Mouse (Mus musculus): Measurements from ENCODE around the gene Hoxa7. TPM values are rescaled to one million over a fixed set of nuclear protein-coding genes. Genes with fewer than 3 reads are reported as not detected.

The Hoxa7 gene
- total RNA-seq, 1 experiment, result 0.89 TPM

DNA sequence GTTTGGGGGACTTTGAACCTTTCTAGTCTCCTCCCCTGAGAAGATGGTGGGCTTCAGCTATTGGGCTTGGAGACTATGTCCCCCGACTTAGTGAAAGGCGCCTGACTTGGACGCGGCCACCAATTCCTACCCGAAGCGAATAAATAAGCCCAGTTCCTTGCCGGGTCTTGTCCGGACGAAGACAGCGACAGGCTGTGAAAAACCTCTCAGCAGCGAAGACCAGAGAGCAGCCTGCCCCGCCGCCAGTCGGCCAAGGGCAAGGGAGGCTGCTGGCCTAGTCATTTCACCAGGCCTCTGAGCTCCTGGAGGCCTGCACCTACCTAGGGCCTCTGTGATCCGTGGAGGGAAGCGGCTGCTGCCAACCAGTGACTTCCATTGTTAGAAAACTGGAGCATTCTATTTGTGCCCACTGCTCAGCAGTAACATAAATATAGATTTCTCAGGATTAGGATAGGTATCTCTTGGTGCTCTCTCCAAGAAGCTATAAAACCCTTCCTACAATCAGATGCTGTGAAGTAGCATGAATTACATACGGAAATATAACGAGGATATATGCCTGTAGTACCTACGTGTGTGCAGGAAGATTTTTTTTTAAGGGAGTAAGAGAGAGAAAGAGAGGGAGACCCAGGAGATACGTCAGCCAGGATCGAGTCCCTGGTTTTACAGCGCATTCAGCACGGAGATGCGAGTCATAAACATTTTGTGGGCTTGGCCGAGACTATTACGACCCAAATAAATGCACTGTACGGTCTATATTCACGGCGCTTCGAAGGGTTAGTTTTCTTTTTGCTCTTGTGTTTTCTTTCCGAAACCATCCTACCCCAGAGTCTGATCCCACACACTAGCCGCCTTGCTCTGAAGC, 1.4 kb downstream of the Hoxa7 start:
- Histone ChIP-seq H3K4me1 (ENCODE audit: control insufficient read depth in 2 of 2, insufficient read depth in 2 of 2, low read length in 2 of 2, poor library complexity in 1 of 2) (peaks cover 0 to 8% of the 10 kb centered on the region in 2 experiments; a peak in 1 of 4 replicates), H3K9ac (ENCODE audit: insufficient read depth, low read depth, low read length, poor library complexity, severe bottlenecking) (no peak overlapping the region), H3K4me3 (ENCODE audit: insufficient read depth in 1 of 2, low read depth in 1 of 2, low read length in 2 of 2, poor library complexity in 1 of 2, severe bottlenecking in 1 of 2) (no peak overlapping the region), H3K27ac (ENCODE audit: insufficient read depth, low read depth, low read length, poor library complexity, severe bottlenecking) (no peak overlapping the region), H3K36me3 (ENCODE audit: control insufficient read depth, insufficient read depth, low read length, poor library complexity, severe bottlenecking) (no peaks in the 10 kb centered on the region), H3K9me3 (ENCODE audit: control insufficient read depth, insufficient read depth, low read depth, low read length) (no peaks in the 10 kb centered on the region)
- TF ChIP-seq ZNF384 (IDR thresholded peaks at IDR 0.05; ENCODE audit: low read depth, low read length) (no peak), CHD2 (IDR thresholded peaks at IDR 0.05; ENCODE audit: low read depth, low read length) (no peak), MAFK (IDR thresholded peaks at IDR 0.05; ENCODE audit: insufficient read depth, low read depth, low read length) (no peak), ZC3H11A (IDR thresholded peaks at IDR 0.05; ENCODE audit: borderline replicate concordance, low read depth, low read length) (no peak), HCFC1 (IDR thresholded peaks at IDR 0.05; ENCODE audit: borderline replicate concordance, insufficient read depth, low read length) (no peak)
- DNase-seq (ENCODE audit: low read depth, low spot score), result no peak
- in situ Hi-C loops (cut with MboI; ENCODE audit: low sequenced_read_pairs in 2 of 2, unreplicated experiment in 2 of 2), result loop anchor here (10.0 to 25.0 kb wide), 4 partner anchors 55 to 1045 kb away; partner anchors contain the start of gene Hoxa2 (in 2 of the 2)

DNA sequence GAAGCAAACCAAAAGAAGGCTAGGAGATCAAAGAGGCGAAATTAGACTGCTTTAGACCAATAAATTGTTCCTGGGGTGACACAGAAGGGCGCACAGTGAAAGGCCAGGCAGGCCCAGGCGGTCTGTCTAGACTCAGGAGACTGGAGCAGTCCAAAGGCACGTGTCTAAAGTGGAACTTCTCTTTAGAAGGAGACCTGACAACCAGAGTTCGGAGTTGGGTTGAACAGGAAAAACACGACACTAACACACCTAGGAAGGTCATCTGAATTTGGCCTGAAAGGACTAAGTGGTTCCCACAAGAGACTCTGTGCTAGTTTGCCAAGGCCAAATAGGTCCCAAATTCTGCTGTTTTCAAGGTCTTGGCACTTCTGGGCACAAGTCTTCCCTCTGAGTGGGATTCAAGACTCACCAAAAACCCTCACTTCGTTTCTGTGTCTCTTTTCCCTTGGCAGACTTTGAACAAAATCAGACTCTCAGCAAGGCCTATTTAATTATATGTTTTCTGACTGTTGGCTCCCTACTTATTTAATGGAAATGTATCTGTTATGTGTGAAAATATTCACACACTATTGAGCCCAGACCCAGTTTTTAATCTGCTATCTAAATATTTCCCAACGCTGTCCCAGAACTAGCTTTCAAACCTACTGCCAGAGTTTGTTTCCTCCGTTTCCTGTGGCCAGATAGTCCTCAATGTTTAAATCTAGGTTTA, 2.3 kb downstream of the Hoxa7 start:
- H3K4me3 ChIP-seq (ENCODE audit: insufficient read depth in 1 of 2, low read depth in 1 of 2, low read length in 2 of 2, poor library complexity in 1 of 2, severe bottlenecking in 1 of 2), result no peak overlapping the region
- H3K9ac ChIP-seq (ENCODE audit: insufficient read depth, low read depth, low read length, poor library complexity, severe bottlenecking), result no peak overlapping the region
- in situ Hi-C loops (cut with MboI; ENCODE audit: low sequenced_read_pairs in 2 of 2, unreplicated experiment in 2 of 2), result loop anchor here (5.0 to 25.0 kb wide), 2 partner anchors 607 to 1047 kb away; no protein-coding TSS in a partner anchor
- TF ChIP-seq MAFK (IDR thresholded peaks at IDR 0.05; ENCODE audit: insufficient read depth, low read depth, low read length) (no peak), HCFC1 (IDR thresholded peaks at IDR 0.05; ENCODE audit: borderline replicate concordance, insufficient read depth, low read length) (no peak), ZC3H11A (IDR thresholded peaks at IDR 0.05; ENCODE audit: borderline replicate concordance, low read depth, low read length) (no peak), CHD2 (IDR thresholded peaks at IDR 0.05; ENCODE audit: low read depth, low read length) (no peak), ZNF384 (IDR thresholded peaks at IDR 0.05; ENCODE audit: low read depth, low read length) (no peak)
- H3K9me3 ChIP-seq (ENCODE audit: control insufficient read depth, insufficient read depth, low read depth, low read length), result no peaks in the 10 kb centered on the region
- no peak overlapping the region for H3K27ac ChIP-seq (ENCODE audit: insufficient read depth, low read depth, low read length, poor library complexity, severe bottlenecking)
- H3K36me3 ChIP-seq (ENCODE audit: control insufficient read depth, insufficient read depth, low read length, poor library complexity, severe bottlenecking), result no peaks in the 10 kb centered on the region
- DNase-seq (ENCODE audit: low read depth, low spot score), result no peak
- peaks cover 0 to 8% of the 10 kb centered on the region in 2 experiments; a peak in 1 of 4 replicates for H3K4me1 ChIP-seq (ENCODE audit: control insufficient read depth in 2 of 2, insufficient read depth in 2 of 2, low read length in 2 of 2, poor library complexity in 1 of 2)

DNA sequence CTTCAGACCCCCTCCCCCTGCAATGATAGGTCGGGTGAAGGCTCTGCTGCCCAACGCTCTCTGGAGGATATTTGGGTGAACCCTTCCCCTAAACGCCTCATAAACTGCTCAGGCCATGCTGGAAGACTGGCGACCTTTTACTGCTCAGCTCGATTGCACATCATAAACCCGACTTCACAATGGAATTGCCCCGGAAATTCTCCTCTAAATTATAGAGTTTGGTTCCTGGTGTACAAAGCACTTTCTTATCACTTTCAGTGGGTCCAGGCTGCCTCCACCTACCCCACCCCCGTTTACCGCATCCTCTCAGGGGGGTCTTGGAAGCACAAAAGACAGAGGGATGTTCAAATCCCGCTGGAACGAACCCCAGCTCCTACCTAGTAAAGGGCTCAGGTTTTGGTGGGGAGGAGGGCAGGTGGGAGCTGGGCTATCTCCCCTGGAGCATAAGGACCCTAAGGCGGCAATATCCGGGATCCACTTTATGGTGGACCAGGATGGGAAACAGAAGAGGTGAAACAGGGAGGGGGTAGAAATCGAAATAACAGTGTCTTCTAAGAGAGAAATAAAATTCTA, 2.9 kb downstream of the Hoxa7 start:
- in situ Hi-C loops (cut with MboI; ENCODE audit: low sequenced_read_pairs in 2 of 2, unreplicated experiment in 2 of 2), result loop anchor here (5.0 to 25.0 kb wide), 2 partner anchors 606 to 1046 kb away; no protein-coding TSS in a partner anchor
- Histone ChIP-seq H3K9me3 (ENCODE audit: control insufficient read depth, insufficient read depth, low read depth, low read length) (no peaks in the 10 kb centered on the region), H3K4me1 (ENCODE audit: control insufficient read depth in 2 of 2, insufficient read depth in 2 of 2, low read length in 2 of 2, poor library complexity in 1 of 2) (peaks cover 0 to 8% of the 10 kb centered on the region in 2 experiments; a peak in 1 of 4 replicates), H3K27ac (ENCODE audit: insufficient read depth, low read depth, low read length, poor library complexity, severe bottlenecking) (no peak overlapping the region), H3K9ac (ENCODE audit: insufficient read depth, low read depth, low read length, poor library complexity, severe bottlenecking) (no peak overlapping the region), H3K36me3 (ENCODE audit: control insufficient read depth, insufficient read depth, low read length, poor library complexity, severe bottlenecking) (no peaks in the 10 kb centered on the region), H3K4me3 (ENCODE audit: insufficient read depth in 1 of 2, low read depth in 1 of 2, low read length in 2 of 2, poor library complexity in 1 of 2, severe bottlenecking in 1 of 2) (no peak overlapping the region)
- no peak for TF ChIP-seq ZC3H11A (IDR thresholded peaks at IDR 0.05; ENCODE audit: borderline replicate concordance, low read depth, low read length)
- TF ChIP-seq CHD2 (IDR thresholded peaks at IDR 0.05; ENCODE audit: low read depth, low read length), result no peak
- TF ChIP-seq HCFC1 (IDR thresholded peaks at IDR 0.05; ENCODE audit: borderline replicate concordance, insufficient read depth, low read length), result no peak
- TF ChIP-seq MAFK (IDR thresholded peaks at IDR 0.05; ENCODE audit: insufficient read depth, low read depth, low read length), result no peak
- no peak for TF ChIP-seq ZNF384 (IDR thresholded peaks at IDR 0.05; ENCODE audit: low read depth, low read length)
- no peak for DNase-seq (ENCODE audit: low read depth, low spot score)

DNA sequence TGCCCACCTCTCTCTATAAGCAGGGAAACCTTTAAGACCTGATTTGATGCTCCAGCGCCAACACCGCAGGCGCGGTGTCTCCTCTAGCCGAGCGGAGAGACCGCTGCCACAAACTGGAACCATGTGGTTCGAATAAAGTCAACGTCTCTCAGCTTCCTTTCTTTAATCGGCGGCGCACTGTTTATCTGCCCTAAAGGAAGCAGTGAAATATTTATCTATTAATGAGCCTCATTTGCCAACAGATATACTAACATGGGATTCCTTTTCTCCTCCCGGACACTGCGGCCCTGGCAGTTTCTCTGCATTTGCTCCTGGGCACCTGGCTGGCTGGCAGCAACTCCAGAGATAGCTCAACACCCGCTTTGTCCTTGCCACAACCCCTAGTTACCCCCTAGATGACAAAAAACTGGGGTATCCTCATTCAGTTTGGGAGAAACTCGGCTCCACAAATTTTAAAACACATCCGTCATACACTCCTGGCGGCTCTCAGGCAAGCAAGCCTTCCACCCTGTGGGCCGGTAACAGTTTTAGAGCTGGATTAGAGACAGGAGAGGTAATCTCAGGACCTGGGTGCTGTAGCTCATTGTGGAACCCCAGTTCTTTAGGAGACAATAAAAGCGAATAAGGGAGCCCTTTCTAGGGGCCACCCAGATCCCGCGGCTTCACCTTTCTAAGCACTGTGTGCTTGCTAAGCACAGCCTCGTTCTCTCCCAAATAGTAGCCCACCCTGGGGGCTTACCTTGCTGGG, 3.6 kb downstream of the Hoxa7 start:
- H3K9ac ChIP-seq (ENCODE audit: insufficient read depth, low read depth, low read length, poor library complexity, severe bottlenecking), result no peak overlapping the region
- peak overlapping the region; percentile 49 to 51; a peak in 3 of 4 replicates for H3K4me3 ChIP-seq (ENCODE audit: insufficient read depth in 1 of 2, low read depth in 1 of 2, low read length in 2 of 2, poor library complexity in 1 of 2, severe bottlenecking in 1 of 2)
- DNase-seq (ENCODE audit: low read depth, low spot score), result no peak
- H3K4me1 ChIP-seq (ENCODE audit: control insufficient read depth in 2 of 2, insufficient read depth in 2 of 2, low read length in 2 of 2, poor library complexity in 1 of 2), result peaks cover 0 to 8% of the 10 kb centered on the region in 2 experiments; a peak in 1 of 4 replicates
- H3K36me3 ChIP-seq (ENCODE audit: control insufficient read depth, insufficient read depth, low read length, poor library complexity, severe bottlenecking), result no peaks in the 10 kb centered on the region
- H3K27ac ChIP-seq (ENCODE audit: insufficient read depth, low read depth, low read length, poor library complexity, severe bottlenecking), result no peak overlapping the region
- H3K9me3 ChIP-seq (ENCODE audit: control insufficient read depth, insufficient read depth, low read depth, low read length), result no peaks in the 10 kb centered on the region
- TF ChIP-seq HCFC1 (IDR thresholded peaks at IDR 0.05; ENCODE audit: borderline replicate concordance, insufficient read depth, low read length) (no peak), CHD2 (IDR thresholded peaks at IDR 0.05; ENCODE audit: low read depth, low read length) (no peak)
- in situ Hi-C loops (cut with MboI; ENCODE audit: low sequenced_read_pairs in 2 of 2, unreplicated experiment in 2 of 2), result loop anchor here (5.0 to 25.0 kb wide), 2 partner anchors 606 to 1046 kb away; no protein-coding TSS in a partner anchor

Measured in ES-E14 (cell line).